Mouse (Mus musculus) 3T3-L1 (cell line): ENCODE measurements around the gene Arhgap17.
A peak's percentile ranks its signal among the peaks of the same experiment; 100 is the strongest.

Source experiments
- DNase-seq: peaks from one replicate; pipeline ENCODE4 v3.0.0-alpha.2; 2015; ENCODE audit warnings: low read depth, low spot score

Gene Arhgap17

GRCm38 (mm10) chr7:123369759-123370481 lies at the start of gene Arhgap17, which contains the start of gene Lcmt1:
Arhgap17 (minus strand) TSS chr7:123369915.
Lcmt1 (plus strand) TSS chr7:123369784.
- DNase-seq: peak; percentile 97

GRCm38 (mm10) chr7:123417661-123418060 lies 47.9 kb upstream of the Arhgap17 start:
- DNase-seq: no peak

DNA sequence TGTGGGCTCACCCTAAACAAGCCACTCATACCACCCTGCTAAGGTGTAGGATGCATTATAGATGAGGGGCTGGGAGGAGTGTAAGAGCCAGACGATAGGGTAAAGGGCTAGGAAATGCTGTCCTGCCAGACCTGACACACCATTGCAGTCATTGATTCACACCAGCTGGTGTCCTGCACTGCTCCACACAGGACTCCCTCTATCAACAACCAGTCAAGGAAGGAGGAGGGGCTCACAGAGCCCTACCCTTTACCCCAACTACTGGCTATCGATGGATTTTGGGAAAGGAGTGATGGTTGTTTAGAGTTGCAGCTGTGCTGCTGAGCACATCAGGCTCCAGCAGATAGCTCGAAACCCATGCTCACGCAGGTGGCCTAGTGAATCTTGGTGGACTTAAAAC lies 47.1 kb upstream of the Arhgap17 start:
- DNase-seq: no peak

DNA sequence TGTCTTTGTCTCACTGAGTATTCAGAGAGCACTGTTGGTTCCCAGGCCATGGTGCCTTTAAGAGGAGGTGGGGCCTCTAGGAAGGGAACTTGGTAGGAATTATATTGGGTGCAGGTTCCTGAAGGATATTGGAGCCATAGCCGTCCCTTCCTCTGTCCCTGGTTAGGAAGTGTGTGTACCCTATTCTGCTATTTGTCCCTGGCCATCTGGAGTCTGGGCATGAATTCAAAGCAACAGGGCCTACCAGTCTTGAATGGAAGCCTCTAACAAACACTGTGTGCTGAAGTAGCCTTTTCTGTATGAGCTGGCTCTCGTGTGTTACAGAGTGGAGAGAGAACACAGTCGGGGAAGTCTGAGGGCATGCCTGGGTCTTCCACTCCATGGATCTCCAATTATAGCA lies 42.4 kb upstream of the Arhgap17 start:
- DNase-seq: no peak

DNA sequence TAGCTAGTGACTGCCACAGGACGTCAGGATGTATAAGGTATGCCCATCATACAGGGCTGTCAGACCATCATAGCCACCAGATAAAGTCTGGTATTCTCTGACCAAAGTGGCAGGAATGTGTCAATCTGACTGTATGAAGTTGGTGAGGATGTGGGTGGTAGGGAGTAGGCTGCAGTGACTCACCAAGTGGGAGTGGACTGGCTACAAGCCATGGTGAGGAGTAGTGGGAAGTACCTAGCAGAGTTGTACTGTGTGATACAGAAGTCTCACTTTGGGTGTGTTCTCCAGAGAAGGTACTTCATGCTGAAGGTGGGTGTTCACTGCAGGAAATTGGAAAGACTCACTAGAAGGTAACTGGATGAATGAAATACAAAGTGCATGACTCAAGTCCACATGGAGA lies 41.4 kb upstream of the Arhgap17 start:
- DNase-seq: peak; percentile 93

GRCm38 (mm10) chr7:123410502-123410901 lies 40.8 kb upstream of the Arhgap17 start:
- DNase-seq: peak; percentile 49

GRCm38 (mm10) chr7:123406988-123407387 lies 37.3 kb upstream of the Arhgap17 start:
- DNase-seq: no peak

GRCm38 (mm10) chr7:123405619-123406018 lies 35.9 kb upstream of the Arhgap17 start:
- DNase-seq: peak; percentile 62

GRCm38 (mm10) chr7:123404198-123404597 lies 34.5 kb upstream of the Arhgap17 start:
- DNase-seq: no peak

DNA sequence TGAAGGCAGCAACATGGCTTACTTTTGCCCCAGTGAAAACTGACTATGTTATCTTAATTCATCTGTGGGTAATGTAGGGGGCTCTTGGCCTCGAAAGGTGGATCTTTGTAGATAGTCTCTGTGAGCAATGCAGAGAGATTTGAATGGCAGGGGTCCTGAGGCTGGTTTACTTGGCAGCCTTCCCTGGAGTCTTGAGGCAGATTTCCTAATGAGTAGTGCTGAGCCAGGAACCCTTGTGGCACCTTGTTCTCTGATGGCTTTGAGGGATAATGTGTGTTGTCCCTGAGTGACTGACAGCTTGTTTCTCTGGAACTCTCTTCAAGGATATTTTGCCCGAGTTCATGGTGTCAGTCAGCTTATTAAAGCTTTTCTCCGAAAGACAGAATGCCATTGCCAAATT lies 31.4 kb upstream of the Arhgap17 start:
- no peak for DNase-seq

DNA sequence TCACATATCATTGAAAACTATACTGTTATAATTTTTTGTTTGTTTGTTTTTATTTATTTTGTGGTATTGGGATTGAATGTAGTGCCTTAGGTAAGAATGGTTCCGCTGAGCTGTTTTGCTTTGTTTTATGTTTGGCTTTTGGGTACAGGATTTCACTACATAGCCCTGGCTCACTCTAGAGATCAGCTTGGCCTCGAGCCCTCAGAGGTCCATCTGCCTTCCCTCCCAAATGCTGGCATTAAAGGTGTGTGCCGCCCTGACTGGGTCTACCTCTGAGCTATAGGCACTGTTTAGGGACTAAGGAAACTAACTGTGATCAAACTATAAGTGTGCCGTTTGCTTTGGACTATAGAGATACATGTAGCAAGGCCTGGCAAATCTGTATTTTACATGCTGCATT lies 29.6 kb upstream of the Arhgap17 start:
- no peak for DNase-seq

DNA sequence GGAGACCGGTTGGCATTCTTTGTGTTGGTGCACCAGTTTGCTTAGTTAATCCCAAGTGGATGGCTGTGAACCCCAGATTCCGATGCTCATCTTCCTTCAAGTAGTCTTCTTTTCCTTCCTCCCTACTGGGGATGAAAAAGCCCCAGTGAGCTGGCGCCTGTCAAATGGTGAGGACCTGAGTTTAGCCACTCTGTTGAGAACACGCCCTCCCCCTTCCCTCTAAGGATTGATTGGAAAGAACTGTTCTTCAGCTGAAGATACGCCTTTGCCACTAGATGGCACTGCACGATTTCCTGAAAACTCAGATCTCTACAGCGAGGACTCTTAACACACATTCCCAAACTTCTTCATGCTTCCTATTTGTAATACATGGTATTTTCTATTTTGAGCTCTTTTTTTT lies 29.1 kb upstream of the Arhgap17 start:
- peak; percentile 81 for DNase-seq

GRCm38 (mm10) chr7:123397931-123398330 lies 28.2 kb upstream of the Arhgap17 start:
- DNase-seq: no peak

DNA sequence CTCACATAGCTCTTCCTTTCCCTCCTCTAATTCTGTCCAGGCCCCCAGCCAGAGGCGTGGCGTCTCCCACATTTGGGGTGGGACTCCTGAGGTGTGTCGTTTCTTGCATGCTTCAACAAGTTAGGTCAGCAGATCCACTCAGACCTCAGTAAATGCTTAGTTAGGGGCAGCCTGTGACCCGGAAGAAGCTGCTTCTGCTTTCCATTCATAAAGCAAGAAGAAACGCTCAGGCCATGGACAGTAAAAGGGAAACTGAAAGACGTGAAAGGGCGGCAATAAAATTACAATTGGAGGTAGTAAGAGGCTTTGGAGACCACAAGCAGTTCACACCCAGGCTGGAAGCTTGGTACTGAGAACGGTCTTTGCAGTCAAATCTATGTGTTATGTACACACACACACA lies 27.7 kb upstream of the Arhgap17 start:
- no peak for DNase-seq

DNA sequence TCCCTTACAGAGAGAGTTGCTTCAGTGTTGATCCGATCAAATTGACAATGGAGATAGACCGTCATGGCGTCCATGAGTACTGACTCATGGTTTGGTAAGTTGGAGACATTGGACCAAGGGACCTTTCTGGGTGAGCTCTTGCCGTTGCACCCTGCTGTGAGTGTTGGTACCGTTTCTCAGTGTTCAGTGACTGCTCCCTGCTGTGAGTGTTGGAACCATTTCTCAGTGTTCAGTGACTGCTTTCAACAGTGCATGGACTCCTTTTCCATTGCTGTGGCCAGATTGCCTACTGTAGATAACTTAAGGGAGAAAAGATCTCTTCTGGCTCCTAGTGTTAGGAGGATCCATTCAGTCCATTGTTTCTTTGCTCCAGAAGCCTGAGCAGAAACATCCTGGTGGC lies 27.2 kb upstream of the Arhgap17 start:
- no peak for DNase-seq

DNA sequence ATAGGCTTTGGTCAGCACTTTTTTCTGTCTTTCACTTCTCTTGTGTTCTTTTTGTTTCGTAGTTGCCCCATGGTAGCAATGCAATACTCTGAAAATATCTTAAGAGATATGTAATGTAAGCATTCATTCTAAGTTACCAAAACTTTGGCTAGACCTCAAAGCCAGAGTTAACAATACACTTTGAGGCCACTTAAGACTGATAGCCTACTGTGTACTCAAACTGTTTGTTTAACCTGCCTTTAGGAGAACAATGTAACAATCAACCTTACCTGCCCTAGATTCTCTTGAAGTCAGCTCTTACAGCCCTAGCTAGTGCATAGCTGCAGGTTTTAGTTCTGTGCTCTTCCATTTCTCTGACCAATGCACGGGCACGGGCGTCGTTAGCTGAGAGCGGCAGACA lies 24.6 kb upstream of the Arhgap17 start:
- DNase-seq: no peak

DNA sequence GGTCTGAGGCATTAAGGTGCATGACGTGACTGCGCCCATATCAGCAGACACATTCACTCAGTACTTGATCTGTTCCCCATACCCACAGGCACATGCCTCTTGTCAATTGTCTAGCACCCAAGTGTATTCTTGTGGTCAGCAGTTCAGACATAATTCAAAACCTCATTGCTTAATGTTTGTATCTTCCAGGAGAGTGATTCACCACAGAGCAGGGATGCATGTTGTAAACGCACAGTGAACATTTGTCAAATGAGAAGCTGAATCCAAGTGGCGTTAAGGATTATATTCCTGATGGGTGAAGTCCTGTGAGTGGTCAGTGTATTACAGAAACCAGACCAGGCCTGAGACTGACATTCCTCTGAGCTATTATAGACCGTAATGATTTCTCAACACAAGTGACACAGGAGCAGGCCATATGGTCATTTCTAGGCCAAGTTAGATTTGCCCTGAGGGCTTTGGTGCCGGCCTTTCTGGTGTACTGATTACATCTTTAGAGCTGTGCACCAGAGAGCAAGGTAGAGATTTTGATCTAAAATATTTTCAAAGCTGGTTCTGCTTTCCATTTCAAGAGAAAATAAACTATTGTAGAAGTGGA lies 20.1 kb upstream of the Arhgap17 start:
- peak; percentile 68 for DNase-seq

DNA sequence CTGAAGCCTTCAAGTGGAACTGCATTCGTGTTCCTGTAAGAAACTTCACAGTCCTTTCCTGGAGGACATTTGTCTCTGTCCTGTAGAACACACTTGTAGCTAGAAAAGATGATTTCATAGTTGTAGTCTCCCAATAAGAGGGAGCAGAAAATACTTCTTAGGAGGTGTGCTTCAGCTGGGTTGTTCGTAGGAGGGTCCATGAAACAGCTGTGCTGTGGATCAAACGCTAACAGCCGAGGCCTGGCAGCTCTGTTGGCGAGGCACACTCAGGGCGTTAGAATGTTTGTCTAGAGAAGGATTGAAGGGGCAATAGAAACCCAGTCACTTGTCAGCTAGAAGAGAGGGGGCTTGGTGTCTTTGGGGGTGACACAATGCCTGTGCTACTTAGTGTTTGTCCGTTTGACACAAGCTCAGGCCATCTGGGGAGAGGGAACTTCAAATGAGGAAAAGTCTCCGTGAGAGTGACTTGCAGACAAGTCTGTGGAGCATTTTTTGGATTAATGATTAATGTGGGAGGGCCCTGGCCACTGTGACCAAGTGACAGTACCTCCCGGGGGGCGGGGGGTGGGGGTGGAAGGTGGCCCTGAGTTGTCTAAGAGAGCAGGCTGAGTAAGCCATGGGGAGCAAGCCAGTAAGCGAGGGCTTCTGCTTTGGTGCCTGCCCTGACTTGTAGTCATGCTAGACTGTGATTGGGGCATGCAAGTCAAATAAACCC lies 16.1 kb upstream of the Arhgap17 start:
- no peak for DNase-seq

DNA sequence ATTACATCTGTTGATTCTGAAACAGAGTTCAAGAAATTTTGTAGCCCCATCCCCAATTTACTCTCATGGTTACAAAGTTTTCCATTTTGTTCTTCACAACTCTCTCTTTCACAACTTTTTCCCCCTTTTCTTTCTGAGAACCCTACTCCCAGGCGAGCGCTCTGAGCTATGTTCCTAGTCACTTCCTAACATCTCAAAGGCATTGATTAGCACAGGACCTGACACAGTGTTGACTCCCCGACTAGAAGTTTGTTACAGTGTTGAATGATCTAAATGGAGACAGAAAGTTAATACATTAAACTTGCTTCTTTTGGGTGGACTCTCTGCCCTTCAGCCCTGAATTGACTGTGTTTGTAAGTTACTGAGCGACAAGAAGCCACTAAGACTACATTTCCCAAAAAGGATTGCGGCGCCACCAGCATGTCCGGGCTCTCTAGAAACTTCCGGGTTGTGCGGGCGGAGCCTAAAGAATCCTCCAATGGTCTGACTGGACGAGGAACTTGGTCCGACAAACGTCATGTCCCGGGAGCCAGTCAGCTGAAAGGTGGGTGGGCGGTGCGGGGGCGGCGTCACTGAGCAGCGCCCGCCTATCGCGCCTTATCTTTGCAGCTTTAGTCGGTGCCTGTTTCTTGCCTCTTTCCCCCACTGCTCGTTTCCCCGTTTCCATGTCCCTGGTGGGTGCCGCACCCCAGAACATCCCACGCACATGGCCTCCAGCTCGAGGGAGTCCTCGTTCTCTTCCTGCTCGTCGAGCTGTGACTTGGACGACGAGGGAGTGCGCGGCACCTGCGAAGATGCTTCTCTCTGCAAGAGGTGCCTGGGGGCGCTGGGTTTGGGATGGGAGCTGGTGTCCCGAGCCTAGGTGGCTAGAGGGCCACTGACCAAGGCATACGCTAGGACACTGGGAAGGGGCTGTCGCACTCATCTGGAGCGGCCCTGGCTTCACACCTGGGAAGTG lies 8.0 kb upstream of the Arhgap17 start:
- peak; percentile 97 for DNase-seq

- DNase-seq: peak; percentile 92
Observed at GRCm38 (mm10) chr7:123371501-123371900, 1.8 kb upstream of the Arhgap17 start.

- peak; percentile 14 for DNase-seq
Observed at GRCm38 (mm10) chr7:123370700-123371099, 985 bp upstream of the Arhgap17 start.
